Mouse (Mus musculus): Measurements from ENCODE around the gene Sync. TPM values are rescaled to one million over a fixed set of nuclear protein-coding genes. Genes with fewer than 3 reads are reported as not detected.

Gene Sync
- total RNA-seq, 1 experiment from 2014 or later = 1.7 TPM

- peak; percentile 80 for DNase-seq
Observed at GRCm38 (mm10) chr4:129263225-129264021, 24.0 kb upstream of the Sync start.

- DNase-seq = no peak
Observed at GRCm38 (mm10) chr4:129266191-129266590, 21.2 kb upstream of the Sync start.

- no peak for DNase-seq
Observed at GRCm38 (mm10) chr4:129266821-129267220, 20.6 kb upstream of the Sync start.

- DNase-seq = peak; percentile 37
Observed at GRCm38 (mm10) chr4:129268698-129269097, 18.7 kb upstream of the Sync start.

- no peak for DNase-seq
Observed at GRCm38 (mm10) chr4:129271991-129272755, 15.2 kb upstream of the Sync start.

- peak; percentile 87 for DNase-seq
Observed at GRCm38 (mm10) chr4:129272756-129273046, 14.7 kb upstream of the Sync start.

GRCm38 (mm10) chr4:129276453-129276865 is 11.0 kb upstream of the Sync start:
- DNase-seq = peak; percentile 98

GRCm38 (mm10) chr4:129282786-129283185 is 4.6 kb upstream of the Sync start:
- DNase-seq = no peak

GRCm38 (mm10) chr4:129283226-129283625 is 4.2 kb upstream of the Sync start:
- no peak for DNase-seq

- DNase-seq = no peak
Observed at GRCm38 (mm10) chr4:129284685-129285084, 2.7 kb upstream of the Sync start.

GRCm38 (mm10) chr4:129286001-129286682 is 1.3 kb upstream of the Sync start:
- peak; percentile 35 for DNase-seq

GRCm38 (mm10) chr4:129286683-129287471 is 540 bp upstream of the Sync start:
- peak; percentile 29 for DNase-seq

- peak; percentile 53 for DNase-seq
Observed at GRCm38 (mm10) chr4:129288067-129288466, 650 bp downstream of the Sync start.

GRCm38 (mm10) chr4:129289671-129290070 is 2.3 kb downstream of the Sync start:
- DNase-seq = no peak

GRCm38 (mm10) chr4:129292831-129293230 is 5.4 kb downstream of the Sync start:
- DNase-seq = no peak

- no peak for DNase-seq
Observed at GRCm38 (mm10) chr4:129293702-129294101, 6.3 kb downstream of the Sync start.

- DNase-seq = no peak
Observed at GRCm38 (mm10) chr4:129295188-129295587, 7.8 kb downstream of the Sync start.

- no peak for DNase-seq
Observed at GRCm38 (mm10) chr4:129296066-129296465, 8.6 kb downstream of the Sync start.

- peak; percentile 43 for DNase-seq
Observed at GRCm38 (mm10) chr4:129297724-129298123, 10.3 kb downstream of the Sync start.

- DNase-seq = no peak
Observed at GRCm38 (mm10) chr4:129299121-129299520, 11.7 kb downstream of the Sync start.

- peak; percentile 14 for DNase-seq
Observed at GRCm38 (mm10) chr4:129303401-129303800, 16.0 kb downstream of the Sync start.

- peak; percentile 72 for DNase-seq
Observed at GRCm38 (mm10) chr4:129303816-129304215, 16.4 kb downstream of the Sync start.
